Mouse (Mus musculus) activated CD4-positive, CD25-positive, alpha-beta regulatory T cell (primary cell): Measurements from ENCODE around the gene Fpgt. TPM values are rescaled to one million over a fixed set of nuclear protein-coding genes. Genes with fewer than 3 reads are reported as not detected.

Experiments
- polyA plus RNA-seq, 2 experiments: library from polyadenylated mRNA; unstranded; fragments of 100-300 nt; shearing (Covaris generic); gene quantifications; one replicate each; pipeline ENCODE4 v1.2.1; 2017

Gene Fpgt
- polyA plus RNA-seq = 10 to 100 TPM; 24.2 to 32.9 TPM

GRCm38 (mm10) chr3:155093116-155093956 is at the start of gene Fpgt, which contains the start of gene Lrriq3:
Gene Fpgt (minus strand): TSS chr3:155093403.
Gene Lrriq3 (plus strand): TSS chr3:155093434.

GRCm38 (mm10) chr3:155055231-155055916 is 37.8 kb downstream of the Fpgt start, which contains the start of gene Tnni3k:
Gene Tnni3k (minus strand): TSS chr3:155055407.

Other genes with a start within 250 kb of the Fpgt start
- not detected for gene Tnni3k, start 38.0 kb downstream of the Fpgt start, polyA plus RNA-seq
- under 1 TPM in 1 of 2 experiments, not detected in 1; 0.75 TPM for gene Lrriq3, start within 50 bp of the Fpgt start, polyA plus RNA-seq